Mouse (Mus musculus) limb, embryonic 15.5 days (tissue): ENCODE results near the gene Ceacam16. TPM values are rescaled to one million over a fixed set of nuclear protein-coding genes. Genes with fewer than 3 reads are reported as not detected.

Experiments used
- ATAC-seq: fragments of 200-750 bp; cut with Nextera tagmentation; 2 replicates; pipeline ENCODE4 v1.8.0; 2017; ENCODE audit warnings: low read depth, moderate TSS enrichment; ENCODE audit not compliant: insufficient number of reproducible peaks, low FRiP score, low TSS enrichment
- H3K27ac ChIP-seq: fragments of 300-500 bp; sonication (generic); 2 replicates; pipeline ENCODE4 v1.5.1; 2015; ENCODE audit warnings: moderate library complexity, mild to moderate bottlenecking, inconsistent platforms
- H3K27me3 ChIP-seq: fragments of 300-500 bp; sonication (generic); 2 replicates; pipeline ENCODE4 v1.6.1; 2015; ENCODE audit warnings: inconsistent platforms
- H3K36me3 ChIP-seq: fragments of 300-500 bp; sonication (generic); 2 replicates; pipeline ENCODE4 v1.6.1; 2015; ENCODE audit warnings: inconsistent platforms
- H3K4me1 ChIP-seq: fragments of 300-500 bp; sonication (generic); 2 replicates; pipeline ENCODE4 v1.6.1; 2015; ENCODE audit warnings: inconsistent platforms
- H3K4me2 ChIP-seq: fragments of 300-500 bp; sonication (generic); 2 replicates; pipeline ENCODE4 v1.6.1; 2015; ENCODE audit warnings: mild to moderate bottlenecking, inconsistent platforms
- H3K4me3 ChIP-seq: fragments of 300-500 bp; sonication (generic); 2 replicates; pipeline ENCODE4 v1.5.1; 2015; ENCODE audit warnings: mild to moderate bottlenecking, inconsistent platforms
- H3K9ac ChIP-seq: fragments of 300-500 bp; sonication (generic); 2 replicates; pipeline ENCODE4 v1.6.1; 2015; ENCODE audit warnings: inconsistent platforms
- H3K9me3 ChIP-seq: fragments of 300-500 bp; sonication (generic); 2 replicates; pipeline ENCODE4 v1.6.1; 2016; ENCODE audit warnings: inconsistent platforms
- WGBS: fragments of 180-500 bp; shearing (Covaris S2); methylation state at CpG from one replicate; pipeline ENCODE4 v1.1.7; 2015; 5-methylcytosine and 5-hydroxymethylcytosine counted together
- polyA plus RNA-seq: library from polyadenylated mRNA; unstranded; fragments of >200 nt; fragmentation: Nextera tagmentation; extraction: Ambion mirVana; gene quantifications from 2 replicates; pipeline ENCODE4 v1.2.1, GENCODE M21; 2015

The Ceacam16 gene
- polyA plus RNA-seq, 1 experiment from 2014 or later = not detected

GRCm38 (mm10) chr7:19822193-19822592 lies 38.9 kb downstream of the Ceacam16 start:
- Histone ChIP-seq H3K9ac (peak overlapping the region; percentile 47), H3K27me3 (peaks cover 23% of the 10 kb centered on the region), H3K9me3 (no peaks in the 10 kb centered on the region), H3K36me3 (no peaks in the 10 kb centered on the region), H3K4me3 (peak overlapping the region; percentile 47), H3K4me1 (peaks cover 48% of the 10 kb centered on the region), H3K4me2 (peak overlapping the region; percentile 77), H3K27ac (peak overlapping the region; percentile 43; the same call in 1 of the 2 replicates)
- ATAC-seq = no peak
- WGBS = 6% methylated on average over 20 of the region's 20 CpGs

- H3K4me2 ChIP-seq = no peak overlapping the region
- H3K9me3 ChIP-seq = no peaks in the 10 kb centered on the region
- peaks cover 23% of the 10 kb centered on the region for H3K27me3 ChIP-seq
- no peak overlapping the region; the same call in 1 of the 2 replicates for H3K4me3 ChIP-seq
- H3K4me1 ChIP-seq = peaks cover 48% of the 10 kb centered on the region
- no peaks in the 10 kb centered on the region for H3K36me3 ChIP-seq
- H3K9ac ChIP-seq = no peak overlapping the region
- no peak for ATAC-seq
- 60% methylated on average over 7 of the region's 7 CpGs for WGBS
- no peak overlapping the region for H3K27ac ChIP-seq
Observed at GRCm38 (mm10) chr7:19821633-19822032, 39.5 kb downstream of the Ceacam16 start.

GRCm38 (mm10) chr7:19820347-19821048 lies 40.6 kb downstream of the Ceacam16 start:
- peaks cover 23% of the 10 kb centered on the region for H3K27me3 ChIP-seq
- no peaks in the 10 kb centered on the region for H3K36me3 ChIP-seq
- peaks cover 58% of the 10 kb centered on the region for H3K4me1 ChIP-seq
- no peak overlapping the region for H3K4me3 ChIP-seq
- H3K9ac ChIP-seq = no peak overlapping the region
- ATAC-seq = no peak
- H3K9me3 ChIP-seq = no peaks in the 10 kb centered on the region
- no peak overlapping the region for H3K27ac ChIP-seq
- no peak overlapping the region for H3K4me2 ChIP-seq
- WGBS = 76% methylated on average over 3 of the region's 3 CpGs

GRCm38 (mm10) chr7:19818875-19819274 lies 42.2 kb downstream of the Ceacam16 start:
- 78% methylated on average over 7 of the region's 7 CpGs for WGBS
- peaks cover 23% of the 10 kb centered on the region for H3K27me3 ChIP-seq
- H3K4me1 ChIP-seq = peaks cover 50% of the 10 kb centered on the region

GRCm38 (mm10) chr7:19818440-19818839 lies 42.7 kb downstream of the Ceacam16 start:
- Histone ChIP-seq H3K9me3 (no peaks in the 10 kb centered on the region), H3K4me2 (no peak overlapping the region), H3K9ac (no peak overlapping the region), H3K36me3 (no peaks in the 10 kb centered on the region), H3K4me1 (peaks cover 46% of the 10 kb centered on the region), H3K27ac (no peak overlapping the region), H3K27me3 (peaks cover 28% of the 10 kb centered on the region), H3K4me3 (no peak overlapping the region)
- WGBS = 64% methylated on average over 5 of the region's 5 CpGs
- ATAC-seq = no peak

More at GRCm38 (mm10) chr7:19818875-19819274, 42.2 kb downstream of the Ceacam16 start:
- no peaks in the 10 kb centered on the region for H3K9me3 ChIP-seq
- ATAC-seq = no peak
- no peaks in the 10 kb centered on the region for H3K36me3 ChIP-seq
- no peak overlapping the region for H3K4me3 ChIP-seq
- no peak overlapping the region for H3K9ac ChIP-seq
- H3K4me2 ChIP-seq = no peak overlapping the region
- H3K27ac ChIP-seq = no peak overlapping the region

GRCm38 (mm10) chr7:19817382-19818105 lies 43.6 kb downstream of the Ceacam16 start:
- peak; percentile 35; the same call in 1 of the 2 replicates for ATAC-seq
- H3K27ac ChIP-seq = peak overlapping the region; percentile 74
- peak overlapping the region; percentile 69 for H3K4me2 ChIP-seq
- H3K9ac ChIP-seq = no peak overlapping the region
- peak overlapping the region; percentile 42 for H3K4me3 ChIP-seq
- no peaks in the 10 kb centered on the region for H3K9me3 ChIP-seq
- H3K27me3 ChIP-seq = peaks cover 26% of the 10 kb centered on the region
- WGBS = 9% methylated on average over 15 of the region's 15 CpGs
- H3K36me3 ChIP-seq = no peaks in the 10 kb centered on the region
- peaks cover 38% of the 10 kb centered on the region for H3K4me1 ChIP-seq

- Histone ChIP-seq H3K4me3 (peak overlapping the region; percentile 42), H3K9ac (peak overlapping the region; percentile 23; the same call in 1 of the 2 replicates), H3K9me3 (no peaks in the 10 kb centered on the region), H3K4me1 (peaks cover 33% of the 10 kb centered on the region), H3K27me3 (peaks cover 26% of the 10 kb centered on the region), H3K27ac (peak overlapping the region; percentile 74), H3K36me3 (no peaks in the 10 kb centered on the region), H3K4me2 (peak overlapping the region; percentile 69)
- ATAC-seq = peak; percentile 55
- under 1% methylated on average over 23 of the region's 28 CpGs for WGBS
Observed at GRCm38 (mm10) chr7:19816224-19816771, 44.8 kb downstream of the Ceacam16 start.

- Histone ChIP-seq H3K27me3 (peaks cover 30% of the 10 kb centered on the region), H3K36me3 (no peaks in the 10 kb centered on the region), H3K4me2 (peak overlapping the region; percentile 69), H3K27ac (peak overlapping the region; percentile 74), H3K9ac (peak overlapping the region; percentile 23; the same call in 1 of the 2 replicates), H3K4me3 (peak overlapping the region; percentile 42), H3K4me1 (peaks cover 40% of the 10 kb centered on the region), H3K9me3 (no peaks in the 10 kb centered on the region)
- no peak for ATAC-seq
- 31% methylated on average over 17 of the region's 17 CpGs for WGBS
Observed at GRCm38 (mm10) chr7:19815296-19816223, 45.5 kb downstream of the Ceacam16 start.

GRCm38 (mm10) chr7:19813579-19814122 lies 47.4 kb downstream of the Ceacam16 start:
- WGBS = 81% methylated on average over 6 of the region's 6 CpGs
- no peak overlapping the region for H3K9ac ChIP-seq
- no peaks in the 10 kb centered on the region for H3K36me3 ChIP-seq
- no peak overlapping the region for H3K4me2 ChIP-seq
- peaks cover 49% of the 10 kb centered on the region for H3K27me3 ChIP-seq
- no peak for ATAC-seq
- H3K4me3 ChIP-seq = no peak overlapping the region
- no peak overlapping the region for H3K27ac ChIP-seq
- H3K4me1 ChIP-seq = peaks cover 48% of the 10 kb centered on the region
- no peaks in the 10 kb centered on the region for H3K9me3 ChIP-seq

- ATAC-seq = no peak
- H3K4me1 ChIP-seq = peaks cover 44% of the 10 kb centered on the region
- no peaks in the 10 kb centered on the region for H3K9me3 ChIP-seq
- H3K4me2 ChIP-seq = no peak overlapping the region
- H3K36me3 ChIP-seq = no peaks in the 10 kb centered on the region
- H3K9ac ChIP-seq = no peak overlapping the region
- no peak overlapping the region for H3K4me3 ChIP-seq
- WGBS = 77% methylated on average over 4 of the region's 4 CpGs
- no peak overlapping the region for H3K27ac ChIP-seq
- H3K27me3 ChIP-seq = peaks cover 54% of the 10 kb centered on the region
Observed at GRCm38 (mm10) chr7:19813161-19813560, 47.9 kb downstream of the Ceacam16 start.

GRCm38 (mm10) chr7:19811114-19811513 lies 50.0 kb downstream of the Ceacam16 start:
- 5% methylated on average over 22 of the region's 22 CpGs for WGBS
- H3K9ac ChIP-seq = no peak overlapping the region
- H3K4me1 ChIP-seq = peaks cover 24% of the 10 kb centered on the region
- H3K9me3 ChIP-seq = no peaks in the 10 kb centered on the region
- H3K27ac ChIP-seq = no peak overlapping the region
- H3K27me3 ChIP-seq = peaks cover 55% of the 10 kb centered on the region
- H3K36me3 ChIP-seq = no peaks in the 10 kb centered on the region
- peak overlapping the region; percentile 25 for H3K4me2 ChIP-seq
- H3K4me3 ChIP-seq = peak overlapping the region; percentile 12; the same call in 1 of the 2 replicates
- no peak for ATAC-seq
